Mouse (Mus musculus) adrenal gland, postnatal 14 days (tissue): ENCODE data around the gene Nxph4. TPM values are rescaled to one million over a fixed set of nuclear protein-coding genes. Genes with fewer than 3 reads are reported as not detected.

Experiments
- DNase-seq: peaks from one replicate; pipeline ENCODE4 v3.0.0; 2021; ENCODE audit warnings: mixed read lengths
- total RNA-seq: library from RNA; stranded (reverse); gene quantifications from 2 replicates; pipeline ENCODE4 v1.2.3, GENCODE M21; 2021

The Nxph4 gene
- total RNA-seq, 1 experiment from 2014 or later: 8.0 TPM

DNA sequence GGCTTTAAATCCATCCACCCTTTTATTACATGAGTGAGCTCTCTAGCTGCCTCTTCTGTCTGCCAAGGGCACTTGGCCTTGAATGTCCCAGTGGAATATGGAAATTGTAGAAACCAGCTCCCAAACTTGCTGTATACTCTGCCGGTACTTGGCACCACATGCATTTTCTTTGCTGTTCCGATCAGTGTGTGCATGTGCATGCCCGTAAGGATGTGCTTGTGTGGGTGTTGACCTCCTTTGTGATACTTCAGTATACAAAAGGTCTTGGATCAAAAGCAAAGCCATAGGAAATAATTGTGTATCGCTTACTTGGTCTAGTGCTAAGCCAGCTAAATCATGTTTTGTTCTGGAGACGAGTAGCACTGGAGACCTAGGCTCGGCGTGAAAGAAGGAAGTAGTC lies 45.5 kb downstream of the Nxph4 start:
- DNase-seq: no peak

DNA sequence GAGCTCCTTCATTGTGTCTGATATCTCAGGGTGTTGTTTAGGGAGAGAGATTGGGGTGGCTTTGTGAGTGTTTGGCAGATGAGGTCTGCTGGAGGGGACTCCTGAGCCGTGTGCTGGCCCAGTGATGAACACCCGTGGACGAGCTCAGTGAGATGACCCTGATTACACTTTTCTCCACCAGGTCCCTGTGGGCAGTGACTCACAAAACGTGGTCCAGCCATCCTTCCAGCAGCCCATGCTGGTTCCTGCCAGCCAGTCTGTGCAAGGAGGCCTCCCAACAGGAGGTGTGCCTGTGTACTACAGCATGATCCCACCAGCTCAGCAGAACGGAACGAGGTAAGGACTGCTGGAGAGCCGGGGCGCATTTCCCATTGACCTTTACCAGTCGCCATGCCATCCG lies 49.1 kb downstream of the Nxph4 start:
- DNase-seq: no peak

DNA sequence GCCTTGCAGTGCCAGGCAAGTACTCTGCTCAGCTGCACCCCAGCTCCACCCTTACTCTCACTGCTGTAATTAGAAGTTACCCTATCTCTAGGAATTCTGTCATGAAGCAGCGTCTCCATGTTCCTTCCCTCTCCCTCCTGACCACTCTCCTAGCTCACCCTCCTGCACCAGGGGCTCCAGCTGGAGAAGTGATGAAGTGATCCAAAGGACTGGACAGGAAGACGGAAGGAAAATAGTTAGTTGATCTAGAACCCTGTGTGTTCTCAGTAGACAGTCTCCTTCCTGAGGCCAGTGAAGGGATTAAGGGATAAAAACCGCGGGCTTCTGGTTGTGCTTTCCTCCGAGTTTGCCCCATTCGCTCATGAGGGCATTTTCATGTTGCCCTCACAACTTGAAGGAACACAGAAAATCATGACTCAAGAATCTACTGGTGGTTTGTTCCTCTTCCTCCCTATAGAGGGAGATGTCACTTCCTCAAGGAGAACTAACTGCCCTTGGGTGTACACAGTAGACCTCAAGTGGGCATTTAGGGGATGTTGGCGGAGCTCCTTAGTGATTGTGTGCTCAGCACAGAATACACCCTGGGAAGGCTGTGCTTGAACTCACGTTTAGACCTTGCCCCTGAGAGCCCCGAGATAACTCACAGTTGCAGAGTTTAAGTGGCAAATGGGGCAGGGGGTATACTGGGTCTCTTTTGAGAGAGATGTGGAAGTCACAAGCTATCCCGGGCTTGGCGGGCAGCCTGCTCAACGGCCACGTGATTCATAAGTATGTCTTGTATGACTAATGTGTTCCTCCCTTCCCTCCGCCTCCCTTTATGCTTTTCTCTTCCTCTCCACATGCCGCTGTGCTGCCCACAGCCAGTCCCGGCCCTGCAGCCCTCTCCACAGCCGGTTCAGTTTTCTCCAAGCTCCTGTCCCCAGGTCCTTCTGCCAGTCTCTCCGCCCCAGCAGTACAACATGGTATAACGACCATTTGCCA lies 53.2 kb downstream of the Nxph4 start:
- peak; percentile 80 for DNase-seq

DNA sequence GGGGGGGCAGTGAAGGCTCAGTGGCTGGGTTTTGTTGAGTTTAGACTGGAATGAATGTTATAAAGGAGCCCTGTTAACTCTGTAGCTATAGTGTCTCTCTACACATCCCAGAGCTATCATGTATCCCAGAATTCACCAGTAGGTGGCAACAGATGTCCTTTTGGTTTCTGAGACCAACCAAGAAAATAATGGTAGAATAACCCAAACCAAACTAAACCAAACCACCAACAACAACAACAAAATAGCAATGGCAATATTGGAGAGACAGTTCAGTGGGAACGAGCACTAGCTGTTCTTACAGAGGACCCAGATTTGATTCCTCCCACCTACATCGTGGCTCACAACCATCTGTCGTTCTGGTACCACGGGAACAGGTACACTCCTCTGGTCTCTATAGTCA lies 55.2 kb downstream of the Nxph4 start:
- peak; percentile 34 for DNase-seq

DNA sequence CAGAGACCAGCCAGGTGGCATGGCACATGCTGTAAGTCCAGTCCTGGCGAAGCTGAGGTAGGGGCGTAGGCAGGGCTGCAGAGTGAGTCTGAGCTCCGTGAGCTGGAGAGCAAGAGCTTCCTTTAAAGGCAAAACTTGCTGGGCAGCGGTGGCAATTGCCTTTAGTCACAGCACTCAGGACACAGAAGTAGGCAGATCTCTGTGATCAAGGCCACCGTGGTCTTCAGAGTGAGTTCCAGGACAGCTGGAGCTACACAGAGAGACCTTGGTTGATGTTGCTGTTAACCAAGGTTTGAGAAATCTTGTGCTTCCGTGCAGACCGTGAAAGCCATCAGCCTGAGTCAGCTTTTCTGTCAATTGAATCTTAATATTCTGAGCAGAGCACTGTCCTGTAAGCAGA lies 57.1 kb downstream of the Nxph4 start:
- peak; percentile 53 for DNase-seq

DNA sequence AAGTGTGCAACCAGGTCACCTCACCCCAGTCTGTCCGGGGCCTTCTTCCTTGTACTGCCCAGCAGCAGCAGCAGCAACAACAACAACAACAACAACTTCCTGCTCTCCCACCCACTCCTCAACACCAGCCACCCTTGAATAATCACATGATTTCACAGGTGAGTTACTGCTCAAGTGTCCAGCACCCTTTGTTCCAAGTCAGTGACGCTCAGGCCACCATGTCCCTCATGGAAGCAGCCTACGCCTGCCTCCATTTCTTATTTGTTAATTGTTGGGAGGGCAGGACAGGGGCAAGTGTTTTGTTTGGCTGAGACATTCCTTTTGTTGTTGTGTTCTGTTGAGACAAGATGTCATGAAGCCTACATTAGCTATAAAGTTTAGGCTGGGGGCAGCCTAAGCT lies 57.8 kb downstream of the Nxph4 start:
- DNase-seq: no peak

Other genes starting within 250 kb of the Nxph4 start
- gene Mbd6, start 245.5 kb downstream of the Nxph4 start, total RNA-seq: 47.9 and 54.0 TPM in 2 replicates
- gene Mars, start 222.8 kb downstream of the Nxph4 start, total RNA-seq: 81.9 and 98.4 TPM in 2 replicates
- gene Arhgap9, start 212.6 kb downstream of the Nxph4 start, total RNA-seq: 2.1 and 15.2 TPM in 2 replicates
- 3.9 and 4.7 TPM in 2 replicates for gene Gli1, start 192.6 kb downstream of the Nxph4 start, total RNA-seq
- gene Inhbe, start 180.1 kb downstream of the Nxph4 start, total RNA-seq: 0.82 TPM in 1 of 2 replicates, not detected in the other
- gene Inhbc, start 164.1 kb downstream of the Nxph4 start, total RNA-seq: 0.79 and 14.4 TPM in 2 replicates
- 113 TPM in 2 replicates for gene R3hdm2, start 154.2 kb downstream of the Nxph4 start, total RNA-seq
- gene Stac3, start 32.9 kb downstream of the Nxph4 start, total RNA-seq: 1.7 and 2.7 TPM in 2 replicates
- gene Ndufa4l2, start 19.6 kb downstream of the Nxph4 start, total RNA-seq: 53.5 and 55.7 TPM in 2 replicates
- gene Shmt2, start 12.1 kb downstream of the Nxph4 start, total RNA-seq: 50.9 and 57.3 TPM in 2 replicates
- 138 and 201 TPM in 2 replicates for gene Lrp1, start 86.6 kb upstream of the Nxph4 start, total RNA-seq
- gene Stat6, start 108.4 kb upstream of the Nxph4 start, total RNA-seq: 75.0 and 89.4 TPM in 2 replicates
- 9.2 and 9.4 TPM in 2 replicates for gene Nemp1, start 132.3 kb upstream of the Nxph4 start, total RNA-seq
- 23.7 and 24.6 TPM in 2 replicates for gene Nab2, start 134.0 kb upstream of the Nxph4 start, total RNA-seq
- 1.5 and 1.9 TPM in 2 replicates for gene Myo1a, start 170.6 kb upstream of the Nxph4 start, total RNA-seq
- gene Tac2, start 189.9 kb upstream of the Nxph4 start, total RNA-seq: not detected in 2 replicates
- gene Zbtb39, start 205.0 kb upstream of the Nxph4 start, total RNA-seq: 11.6 and 12.2 TPM in 2 replicates
- 12.0 and 14.2 TPM in 2 replicates for gene Gpr182, start 217.2 kb upstream of the Nxph4 start, total RNA-seq
- 0.94 and 1.9 TPM in 2 replicates for gene Rdh1, start 225.2 kb upstream of the Nxph4 start, total RNA-seq
- 1.4 and 2.6 TPM in 2 replicates for gene Rdh16f1, start 225.2 kb upstream of the Nxph4 start, total RNA-seq
- 1.5 and 21.4 TPM in 2 replicates for gene Rdh9, start 241.8 kb upstream of the Nxph4 start, total RNA-seq